Mouse (Mus musculus) hindbrain, embryonic 13.5 days (tissue): ENCODE data around the gene Grin1. TPM values are rescaled to one million over a fixed set of nuclear protein-coding genes. Genes with fewer than 3 reads are reported as not detected.

Experiments
- ATAC-seq: fragments of 200-750 bp; cut with Nextera tagmentation; 2 replicates; pipeline ENCODE4 v1.8.0; 2017; ENCODE audit warnings: moderate TSS enrichment; ENCODE audit not compliant: low FRiP score
- H3K27ac ChIP-seq: fragments of 300-500 bp; sonication (generic); 2 replicates; pipeline ENCODE4 v1.5.1; 2015; ENCODE audit warnings: inconsistent platforms, mild to moderate bottlenecking, moderate library complexity
- H3K27me3 ChIP-seq: fragments of 300-500 bp; sonication (generic); 2 replicates; pipeline ENCODE4 v1.6.1; 2015; ENCODE audit warnings: mild to moderate bottlenecking, inconsistent platforms
- H3K36me3 ChIP-seq: fragments of 300-500 bp; sonication (generic); 2 replicates; pipeline ENCODE4 v1.6.1; 2015; ENCODE audit warnings: mild to moderate bottlenecking, inconsistent platforms
- H3K4me1 ChIP-seq: fragments of 300-500 bp; sonication (generic); replicated peaks from 2 replicates; pipeline ENCODE4 v1.6.1; 2015; ENCODE audit warnings: inconsistent platforms
- H3K4me2 ChIP-seq: fragments of 300-500 bp; sonication (generic); 2 replicates; pipeline ENCODE4 v1.6.1; 2015; ENCODE audit warnings: inconsistent platforms, mild to moderate bottlenecking, moderate library complexity
- H3K4me3 ChIP-seq: fragments of 300-500 bp; sonication (generic); 2 replicates; pipeline ENCODE4 v1.5.1; 2015; ENCODE audit warnings: mild to moderate bottlenecking, inconsistent platforms
- H3K9ac ChIP-seq: fragments of 300-500 bp; sonication (generic); 2 replicates; pipeline ENCODE4 v1.6.1; 2015; ENCODE audit warnings: mild to moderate bottlenecking, inconsistent platforms
- H3K9me3 ChIP-seq: fragments of 300-500 bp; sonication (generic); 2 replicates; pipeline ENCODE4 v1.6.1; 2016; ENCODE audit warnings: inconsistent platforms
- WGBS: fragments of 180-500 bp; shearing (Covaris S2); methylation state at CpG from one replicate; pipeline ENCODE4 v1.1.7; 2015; 5-methylcytosine and 5-hydroxymethylcytosine counted together
- polyA plus RNA-seq: library from polyadenylated mRNA; unstranded; fragments of >200 nt; fragmentation: Nextera tagmentation; extraction: Ambion mirVana; gene quantifications from 2 replicates; pipeline ENCODE4 v1.2.1, GENCODE M21; 2015

Grin1 gene
- polyA plus RNA-seq, 1 experiment from 2014 or later = 22.5 TPM

DNA sequence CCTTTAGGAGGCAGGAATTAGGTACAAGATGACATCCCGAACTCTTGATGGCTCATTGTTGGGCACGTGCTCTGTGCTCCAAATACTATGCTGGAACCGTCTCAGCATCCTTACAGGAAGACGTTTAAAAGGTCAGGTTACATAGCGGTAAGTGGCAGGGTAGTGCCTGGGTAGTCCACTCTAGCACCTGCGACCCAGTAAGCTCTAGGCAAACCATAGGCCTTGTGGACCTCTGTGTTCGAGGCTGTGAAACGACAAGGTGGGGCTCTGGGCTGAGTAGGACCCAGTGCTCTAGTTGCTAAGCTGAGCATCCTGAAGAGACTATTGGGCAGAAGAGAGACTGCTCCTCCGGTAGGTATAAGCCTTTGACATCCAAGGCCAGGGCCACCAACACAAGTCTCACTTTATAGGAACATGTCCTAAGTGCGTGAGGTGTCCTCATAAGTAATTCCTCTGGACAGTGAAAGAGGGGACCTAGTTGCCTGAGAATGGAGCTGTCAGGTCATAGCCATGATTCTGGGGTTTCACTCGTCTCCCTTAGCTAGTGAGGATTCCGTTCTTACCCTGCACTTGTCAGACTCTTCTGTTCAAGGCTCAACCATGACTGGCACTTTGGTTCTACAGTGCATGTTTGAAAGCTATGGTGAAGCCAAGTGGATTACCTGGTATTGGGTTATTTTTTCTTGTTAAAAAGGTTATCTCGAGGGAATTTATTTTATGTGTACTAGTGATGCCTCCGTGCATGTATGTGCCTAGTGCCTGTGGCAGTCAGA is 13.2 kb downstream of the Grin1 start:
- H3K9me3 ChIP-seq = no peaks in the 10 kb centered on the region
- H3K9ac ChIP-seq = peak overlapping the region; percentile 70
- peak; percentile 16; the same call in 1 of the 2 replicates for ATAC-seq
- H3K27me3 ChIP-seq = peaks cover 86% of the 10 kb centered on the region
- H3K4me1 ChIP-seq = peaks cover 17% of the 10 kb centered on the region
- peak overlapping the region; percentile 77 for H3K4me2 ChIP-seq
- WGBS = 51% methylated on average over 14 of the region's 14 CpGs
- peak overlapping the region; percentile 62 for H3K27ac ChIP-seq
- peaks cover 41% of the 10 kb centered on the region for H3K36me3 ChIP-seq
- peak overlapping the region; percentile 48 for H3K4me3 ChIP-seq

DNA sequence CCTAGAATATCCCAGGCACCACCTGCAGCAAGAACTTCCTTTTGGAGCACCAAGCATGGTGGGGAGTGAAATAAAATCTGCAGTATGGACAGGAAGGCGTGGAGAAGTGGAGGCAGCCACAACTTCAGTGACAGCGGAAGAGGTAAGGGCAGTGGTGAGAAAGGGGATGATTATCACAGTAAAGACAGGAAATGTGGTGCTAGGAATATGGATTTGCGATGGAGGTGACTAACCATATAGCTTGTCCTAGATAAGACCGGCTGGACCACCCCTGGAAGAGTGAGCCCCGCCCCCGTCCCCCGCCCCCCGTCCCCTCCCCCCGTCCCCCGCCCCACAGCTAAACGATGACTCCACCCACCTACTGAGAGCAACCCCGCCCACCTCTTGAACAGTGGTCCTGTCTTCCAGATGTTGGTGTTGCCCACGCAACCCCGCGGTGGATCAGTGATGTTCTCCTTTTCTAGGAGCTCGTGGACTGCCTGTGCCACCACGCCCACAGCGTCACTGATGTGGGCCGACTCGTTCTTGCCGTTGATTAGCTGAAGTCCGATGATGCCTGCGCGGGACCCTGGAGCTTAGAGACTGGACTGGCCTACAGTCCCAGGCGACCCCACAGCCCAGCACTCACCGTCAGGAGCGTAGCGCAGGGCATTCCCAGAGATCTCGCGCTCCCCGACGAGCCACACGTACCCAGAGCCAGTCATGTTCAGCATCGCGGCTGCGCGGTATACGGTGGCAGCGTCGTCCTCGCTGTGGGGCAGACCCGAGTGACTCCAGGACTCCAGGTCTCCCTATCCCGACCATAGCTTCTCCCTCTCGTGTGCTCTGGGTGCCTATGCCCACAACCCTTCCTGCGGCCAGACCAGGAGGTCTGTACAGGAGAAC is 14.1 kb downstream of the Grin1 start:
- Histone ChIP-seq H3K9me3 (no peaks in the 10 kb centered on the region), H3K27ac (peak overlapping the region; percentile 62), H3K27me3 (peaks cover 77% of the 10 kb centered on the region), H3K36me3 (peaks cover 34% of the 10 kb centered on the region), H3K9ac (peak overlapping the region; percentile 70), H3K4me1 (peaks cover 17% of the 10 kb centered on the region), H3K4me3 (peak overlapping the region; percentile 48), H3K4me2 (peak overlapping the region; percentile 77)
- ATAC-seq = peak; percentile 80
- 2% methylated on average over 39 of the region's 45 CpGs for WGBS

DNA sequence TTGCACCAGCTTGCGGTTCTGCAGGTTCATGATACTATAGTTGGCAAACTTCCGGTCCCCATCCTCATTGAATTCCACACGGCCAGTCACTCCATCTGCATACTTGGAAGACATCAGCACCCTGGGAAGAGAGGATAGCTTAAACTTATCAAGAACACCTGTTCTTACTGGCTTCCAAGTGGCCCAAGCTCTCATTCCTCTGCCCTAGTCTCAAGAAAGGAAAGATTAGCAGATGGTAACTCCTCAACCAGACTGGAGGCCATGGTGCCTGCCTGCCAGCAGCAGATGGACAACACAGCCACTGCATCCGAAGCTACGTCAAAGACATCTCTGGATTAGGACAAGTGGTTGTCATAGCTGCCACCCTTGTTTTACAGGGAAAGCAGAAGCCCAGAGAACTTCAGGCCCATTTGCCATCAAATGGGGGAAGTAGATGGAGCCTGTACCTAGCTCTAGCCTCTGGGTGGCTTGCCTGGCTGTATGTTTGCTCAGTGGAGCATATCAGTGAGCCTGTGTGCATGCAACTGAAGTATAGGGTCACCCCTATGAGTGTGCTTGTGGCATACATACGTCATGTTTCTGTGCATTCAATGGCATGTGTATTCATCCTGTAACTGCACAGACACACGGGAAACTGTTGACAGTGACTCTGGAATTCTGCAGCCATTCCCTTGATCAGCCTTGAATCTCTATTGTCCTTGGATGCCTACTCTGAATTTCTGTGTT is 14.9 kb downstream of the Grin1 start:
- Histone ChIP-seq H3K36me3 (peaks cover 31% of the 10 kb centered on the region), H3K4me3 (peak overlapping the region; percentile 48), H3K9ac (no peak overlapping the region), H3K9me3 (no peaks in the 10 kb centered on the region), H3K4me2 (peak overlapping the region; percentile 77), H3K27ac (no peak overlapping the region), H3K4me1 (peaks cover 17% of the 10 kb centered on the region), H3K27me3 (peaks cover 69% of the 10 kb centered on the region)
- no peak for ATAC-seq
- 78% methylated on average over 7 of the region's 7 CpGs for WGBS

GRCm38 (mm10) chr2:25303452-25303851 is 15.5 kb downstream of the Grin1 start:
- H3K9me3 ChIP-seq = no peaks in the 10 kb centered on the region
- H3K4me1 ChIP-seq = peaks cover 17% of the 10 kb centered on the region
- no peak overlapping the region for H3K27ac ChIP-seq
- H3K4me3 ChIP-seq = no peak overlapping the region
- 71% methylated on average over 3 of the region's 3 CpGs for WGBS
- no peak overlapping the region for H3K4me2 ChIP-seq
- no peak overlapping the region for H3K9ac ChIP-seq
- H3K27me3 ChIP-seq = peaks cover 65% of the 10 kb centered on the region
- no peak for ATAC-seq
- peaks cover 25% of the 10 kb centered on the region for H3K36me3 ChIP-seq

DNA sequence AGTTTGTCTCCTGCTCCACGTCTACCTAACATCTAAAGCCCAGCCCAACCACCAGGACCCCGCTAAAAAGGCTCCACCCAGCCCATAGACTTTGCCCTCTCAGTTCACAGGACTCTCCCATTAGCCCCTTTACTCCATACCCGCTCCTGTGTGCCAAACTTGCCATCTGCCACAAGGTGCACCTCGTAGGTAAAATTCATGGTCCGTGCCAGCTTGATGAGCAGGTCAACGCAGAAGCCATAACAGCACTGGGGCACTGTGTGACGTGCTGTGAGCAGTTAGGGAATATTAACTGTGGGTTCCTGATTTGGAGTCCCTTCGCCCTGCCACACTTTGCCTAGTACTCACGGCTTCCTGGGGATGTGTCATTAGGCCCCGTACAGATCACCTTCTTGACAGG is 20.9 kb downstream of the Grin1 start:
- H3K36me3 ChIP-seq = peaks cover 44% of the 10 kb centered on the region
- H3K4me2 ChIP-seq = no peak overlapping the region
- no peak overlapping the region for H3K9ac ChIP-seq
- ATAC-seq = no peak
- no peak overlapping the region for H3K27ac ChIP-seq
- 83% methylated on average over 10 of the region's 10 CpGs for WGBS
- no peak overlapping the region for H3K4me3 ChIP-seq
- H3K27me3 ChIP-seq = peaks cover 72% of the 10 kb centered on the region
- H3K9me3 ChIP-seq = no peaks in the 10 kb centered on the region
- H3K4me1 ChIP-seq = no peaks in the 10 kb centered on the region

- H3K4me1 ChIP-seq = peaks cover 6% of the 10 kb centered on the region
- no peak overlapping the region for H3K27ac ChIP-seq
- 86% methylated on average over 8 of the region's 8 CpGs for WGBS
- peaks cover 36% of the 10 kb centered on the region for H3K36me3 ChIP-seq
- peaks cover 74% of the 10 kb centered on the region for H3K27me3 ChIP-seq
- no peak overlapping the region for H3K4me2 ChIP-seq
- H3K4me3 ChIP-seq = no peak overlapping the region
- H3K9me3 ChIP-seq = no peaks in the 10 kb centered on the region
- ATAC-seq = no peak
- no peak overlapping the region for H3K9ac ChIP-seq
Measured at GRCm38 (mm10) chr2:25297093-25297492, 21.9 kb downstream of the Grin1 start.

DNA sequence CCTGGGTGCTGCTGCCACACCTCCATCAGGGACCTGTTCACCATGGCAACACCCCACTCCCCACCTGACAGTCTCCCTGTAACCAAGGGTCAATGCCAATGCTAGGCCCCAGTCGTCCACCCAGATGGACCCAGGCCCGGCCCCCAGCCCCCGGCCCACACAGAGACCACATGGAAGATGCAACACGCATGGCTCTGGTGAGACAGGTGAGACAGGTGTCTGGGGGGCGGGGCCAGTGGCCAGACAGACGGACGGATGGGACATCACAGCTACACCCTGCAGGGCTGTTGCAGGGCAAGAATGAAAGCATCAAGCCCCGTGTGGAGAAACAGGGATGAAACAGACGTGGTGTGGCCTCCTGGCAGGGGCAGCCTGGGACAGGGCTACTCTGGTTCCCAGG is 25.3 kb downstream of the Grin1 start:
- ATAC-seq = no peak
- peaks cover 36% of the 10 kb centered on the region for H3K4me1 ChIP-seq
- peaks cover 34% of the 10 kb centered on the region for H3K36me3 ChIP-seq
- no peak overlapping the region for H3K4me3 ChIP-seq
- H3K4me2 ChIP-seq = no peak overlapping the region
- no peaks in the 10 kb centered on the region for H3K9me3 ChIP-seq
- H3K27ac ChIP-seq = no peak overlapping the region
- 75% methylated on average over 9 of the region's 9 CpGs for WGBS
- peaks cover 100% of the 10 kb centered on the region for H3K27me3 ChIP-seq
- H3K9ac ChIP-seq = no peak overlapping the region

GRCm38 (mm10) chr2:25292856-25293255 is 26.1 kb downstream of the Grin1 start:
- peak overlapping the region; percentile 43; the same call in 1 of the 2 replicates for H3K4me2 ChIP-seq
- H3K9me3 ChIP-seq = no peaks in the 10 kb centered on the region
- no peak overlapping the region for H3K27ac ChIP-seq
- H3K4me3 ChIP-seq = peak overlapping the region; percentile 28; the same call in 1 of the 2 replicates
- H3K36me3 ChIP-seq = peaks cover 34% of the 10 kb centered on the region
- 0% methylated on average over 1 of the region's 1 CpGs for whole genome bisulfite sequencing
- H3K27me3 ChIP-seq = peaks cover 100% of the 10 kb centered on the region
- H3K9ac ChIP-seq = no peak overlapping the region
- H3K4me1 ChIP-seq = peaks cover 36% of the 10 kb centered on the region
- no peak for ATAC-seq

- Histone ChIP-seq H3K27me3 (peaks cover 100% of the 10 kb centered on the region), H3K27ac (no peak overlapping the region), H3K4me1 (peaks cover 40% of the 10 kb centered on the region), H3K4me2 (peak overlapping the region; percentile 43), H3K4me3 (peak overlapping the region; percentile 28), H3K9me3 (no peaks in the 10 kb centered on the region), H3K36me3 (peaks cover 27% of the 10 kb centered on the region), H3K9ac (peak overlapping the region; percentile 65)
- ATAC-seq = peak; percentile 12; the same call in 1 of the 2 replicates
- 4% methylated on average over 37 of the region's 43 CpGs for WGBS
Measured at GRCm38 (mm10) chr2:25292054-25292544, 26.9 kb downstream of the Grin1 start.

GRCm38 (mm10) chr2:25291184-25292053 is 27.6 kb downstream of the Grin1 start:
- H3K4me1 ChIP-seq = peaks cover 42% of the 10 kb centered on the region
- 6% methylated on average over 28 of the region's 32 CpGs for WGBS
- peak; percentile 6; the same call in 1 of the 2 replicates for ATAC-seq

DNA sequence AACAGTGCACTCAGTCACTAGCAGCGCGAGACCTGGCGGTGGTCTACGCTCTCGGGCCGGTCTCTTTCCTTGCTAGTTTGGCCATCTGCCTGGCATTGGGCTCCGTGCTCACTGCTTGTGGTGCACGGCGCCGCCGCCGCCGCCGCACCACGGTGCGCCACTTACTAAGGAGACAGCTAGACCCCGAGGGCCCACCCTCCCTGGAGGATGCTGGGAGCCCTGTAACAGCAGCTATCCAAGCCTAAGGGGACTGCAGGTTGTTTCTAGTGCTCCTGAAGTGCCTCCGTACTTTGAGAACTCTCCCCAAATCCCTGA is 28.2 kb downstream of the Grin1 start:
- Histone ChIP-seq H3K4me3 (peak overlapping the region; percentile 29), H3K4me2 (peak overlapping the region; percentile 52), H3K27me3 (peaks cover 92% of the 10 kb centered on the region), H3K9ac (peak overlapping the region; percentile 51), H3K9me3 (no peaks in the 10 kb centered on the region), H3K36me3 (peaks cover 24% of the 10 kb centered on the region), H3K4me1 (peaks cover 42% of the 10 kb centered on the region), H3K27ac (no peak overlapping the region)
- WGBS = 1% methylated on average over 18 of the region's 18 CpGs
- no peak for ATAC-seq

More at GRCm38 (mm10) chr2:25291184-25292053, 27.6 kb downstream of the Grin1 start:
- Histone ChIP-seq H3K27me3 (peaks cover 98% of the 10 kb centered on the region), H3K9ac (peak overlapping the region; percentile 51; the same call in 1 of the 2 replicates), H3K9me3 (no peaks in the 10 kb centered on the region), H3K4me2 (peak overlapping the region; percentile 52), H3K4me3 (peak overlapping the region; percentile 29), H3K36me3 (peaks cover 24% of the 10 kb centered on the region), H3K27ac (no peak overlapping the region)
